ENCODE assay signal across 28 mouse cellular contexts in genomic region chr8:81412707-81413106, GRCm38 (mm10).
DNase-seq lines count a peak whose midpoint lies in the region; ATAC-seq and TF ChIP-seq lines count a peak whose summit lies in the region.
"Had no signal": no experiment of that assay in that cellular context is flagged by ENCODE, and none has a peak within 500 bp of the region (broad histone marks: within the 10 kb centered on the region; RNA-seq: fewer than 3 reads in every experiment).

No protein-coding gene starts in this region.

- H3K4me2 ChIP-seq in forebrain, embryonic 11.5 days (ENCODE audit: low read depth, low read length, severe bottlenecking) = no peak overlapping the region
- no peak overlapping the region for H3K4me2 ChIP-seq in hindbrain, embryonic 11.5 days (replicated peaks; ENCODE audit: low read depth, low read length)
- H3K4me2 ChIP-seq in hindbrain, embryonic 12.5 days (replicated peaks) = no peak overlapping the region
- H3K4me2 ChIP-seq in midbrain, embryonic 11.5 days = no peak overlapping the region
- no peak overlapping the region for H3K4me2 ChIP-seq in midbrain, postnatal 0 days (ENCODE audit: low read depth, low read length, poor library complexity, severe bottlenecking)
- H3K4me2 ChIP-seq: embryonic facial prominence, embryonic 13.5 days; heart, embryonic 13.5 days; hindbrain, embryonic 14.5 days had no signal

- H3K9me3 ChIP-seq in forebrain, embryonic 11.5 days (ENCODE audit: control insufficient read depth, low read length) = no peaks in the 10 kb centered on the region
- H3K9me3 ChIP-seq in forebrain, embryonic 10.5 days = no peaks in the 10 kb centered on the region
- H3K9me3 ChIP-seq in hindbrain, embryonic 11.5 days (ENCODE audit: control insufficient read depth, low read length) = no peaks in the 10 kb centered on the region
- no peaks in the 10 kb centered on the region for H3K9me3 ChIP-seq in hindbrain, embryonic 12.5 days (replicated peaks)
- H3K9me3 ChIP-seq in midbrain, embryonic 11.5 days (ENCODE audit: control insufficient read depth, low read length) = no peaks in the 10 kb centered on the region
- no peaks in the 10 kb centered on the region for H3K9me3 ChIP-seq in midbrain, postnatal 0 days (ENCODE audit: low read length)
- H3K9me3 ChIP-seq: embryonic facial prominence, embryonic 10.5 days; embryonic facial prominence, embryonic 13.5 days; heart, embryonic 10.5 days; heart, embryonic 13.5 days had no signal

- no peak overlapping the region for H3K27ac ChIP-seq in forebrain, embryonic 11.5 days (ENCODE audit: low read depth, low read length)
- H3K27ac ChIP-seq in forebrain, embryonic 10.5 days = no peak overlapping the region
- H3K27ac ChIP-seq in hindbrain, embryonic 11.5 days (ENCODE audit: low read depth, low read length) = no peak overlapping the region
- H3K27ac ChIP-seq in hindbrain, embryonic 12.5 days = no peak overlapping the region
- no peak overlapping the region for H3K27ac ChIP-seq in midbrain, embryonic 11.5 days (ENCODE audit: low read depth, low read length)
- no peak overlapping the region for H3K27ac ChIP-seq in midbrain, postnatal 0 days (ENCODE audit: low read depth, low read length)
- H3K27ac ChIP-seq: embryonic facial prominence, embryonic 10.5 days; embryonic facial prominence, embryonic 13.5 days; heart, adult 2 months; heart, embryonic 10.5 days; heart, embryonic 13.5 days; hindbrain, embryonic 14.5 days had no signal

- WGBS in forebrain, embryonic 11.5 days = 71% methylated on average over 2 of the region's 2 CpGs
- 82% methylated on average over 2 of the region's 2 CpGs for WGBS in forebrain, embryonic 10.5 days
- 54% methylated on average over 2 of the region's 2 CpGs for WGBS in hindbrain, embryonic 11.5 days
- WGBS in hindbrain, embryonic 12.5 days = 46% methylated on average over 2 of the region's 2 CpGs
- 36% methylated on average over 2 of the region's 2 CpGs for WGBS in midbrain, embryonic 11.5 days
- 44% methylated on average over 2 of the region's 2 CpGs for WGBS in midbrain, postnatal 0 days

- no peaks in the 10 kb centered on the region for H3K4me1 ChIP-seq in forebrain, embryonic 11.5 days (replicated peaks; ENCODE audit: control insufficient read depth, insufficient read depth, low read length)
- H3K4me1 ChIP-seq in forebrain, embryonic 10.5 days = peaks cover 6% of the 10 kb centered on the region
- no peaks in the 10 kb centered on the region for H3K4me1 ChIP-seq in hindbrain, embryonic 11.5 days (replicated peaks; ENCODE audit: control insufficient read depth, insufficient read depth, low read length)
- 0 out of 2 replicates have a peak, but pooled peaks cover 5% of the 10 kb centered on the region for H3K4me1 ChIP-seq in hindbrain, embryonic 12.5 days
- peaks cover 7% of the 10 kb centered on the region for H3K4me1 ChIP-seq in midbrain, embryonic 11.5 days (ENCODE audit: control insufficient read depth, insufficient read depth, low read length)
- no peaks in the 10 kb centered on the region for H3K4me1 ChIP-seq in midbrain, postnatal 0 days (ENCODE audit: insufficient read depth, low read length)
- H3K4me1 ChIP-seq: embryonic facial prominence, embryonic 10.5 days; embryonic facial prominence, embryonic 13.5 days; heart, embryonic 10.5 days; heart, embryonic 13.5 days had no signal

- H3K36me3 ChIP-seq in forebrain, embryonic 11.5 days (ENCODE audit: control insufficient read depth, insufficient read depth, low read length) = no peaks in the 10 kb centered on the region
- H3K36me3 ChIP-seq in forebrain, embryonic 10.5 days (replicated peaks) = no peaks in the 10 kb centered on the region
- H3K36me3 ChIP-seq in hindbrain, embryonic 11.5 days (ENCODE audit: control insufficient read depth, insufficient read depth, low read length) = no peaks in the 10 kb centered on the region
- H3K36me3 ChIP-seq in hindbrain, embryonic 12.5 days = no peaks in the 10 kb centered on the region
- no peaks in the 10 kb centered on the region for H3K36me3 ChIP-seq in midbrain, embryonic 11.5 days (ENCODE audit: control insufficient read depth, insufficient read depth, low read length)
- no peaks in the 10 kb centered on the region for H3K36me3 ChIP-seq in midbrain, postnatal 0 days (ENCODE audit: insufficient read depth, low read length)
- H3K36me3 ChIP-seq: embryonic facial prominence, embryonic 10.5 days; embryonic facial prominence, embryonic 13.5 days; heart, embryonic 10.5 days; heart, embryonic 13.5 days had no signal

- H3K27me3 ChIP-seq in forebrain, embryonic 11.5 days (ENCODE audit: control insufficient read depth, insufficient read depth, low read length) = no peaks in the 10 kb centered on the region
- no peaks in the 10 kb centered on the region for H3K27me3 ChIP-seq in forebrain, embryonic 10.5 days (ENCODE audit: poor library complexity, severe bottlenecking)
- H3K27me3 ChIP-seq in hindbrain, embryonic 11.5 days (ENCODE audit: control insufficient read depth, insufficient read depth, low read length) = no peaks in the 10 kb centered on the region
- no peaks in the 10 kb centered on the region for H3K27me3 ChIP-seq in hindbrain, embryonic 12.5 days
- no peaks in the 10 kb centered on the region for H3K27me3 ChIP-seq in midbrain, embryonic 11.5 days (ENCODE audit: control insufficient read depth, insufficient read depth, low read length)
- H3K27me3 ChIP-seq in midbrain, postnatal 0 days (ENCODE audit: insufficient read depth, low read length) = no peaks in the 10 kb centered on the region
- H3K27me3 ChIP-seq: embryonic facial prominence, embryonic 13.5 days; heart, embryonic 13.5 days had no signal

- no peak for DNase-seq in forebrain, embryonic 11.5 days (ENCODE audit: low spot score)
- no peak for DNase-seq in forebrain, embryonic 10.5 days (ENCODE audit: extremely low spot score, low spot score)
- DNase-seq in hindbrain, embryonic 11.5 days (ENCODE audit: low spot score) = peak; percentile 16
- DNase-seq in midbrain, embryonic 11.5 days (ENCODE audit: low spot score, missing footprints) = peak; percentile 90
- DNase-seq in midbrain, postnatal 0 days (ENCODE audit: low spot score) = no peak
- DNase-seq in embryo, embryonic 11 days = peak; percentile 22
- no peak for DNase-seq in layer of hippocampus, adult 9-11 months
- DNase-seq: adrenal gland, postnatal 14 days; cerebellum, adult 11 months; cerebellum, adult 2 months; cerebellum, adult 9-11 months; cerebellum, postnatal 25 days; gastrocnemius, postnatal 10 days; gastrocnemius, postnatal 36 days; heart, adult 2 months; heart, postnatal 14 days; heart, postnatal 4 days had no signal

- TF ChIP-seq CTCF in midbrain, postnatal 0 days (IDR thresholded peaks at IDR 0.05) = no peak

- no peak overlapping the region for H3K4me3 ChIP-seq in forebrain, embryonic 11.5 days (ENCODE audit: low read depth, low read length)
- no peak overlapping the region for H3K4me3 ChIP-seq in forebrain, embryonic 10.5 days
- no peak overlapping the region for H3K4me3 ChIP-seq in hindbrain, embryonic 11.5 days (ENCODE audit: low read depth, low read length)
- H3K4me3 ChIP-seq in hindbrain, embryonic 12.5 days = no peak overlapping the region
- no peak overlapping the region for H3K4me3 ChIP-seq in midbrain, embryonic 11.5 days (ENCODE audit: low read depth, low read length)
- no peak overlapping the region for H3K4me3 ChIP-seq in midbrain, postnatal 0 days (ENCODE audit: low read depth, low read length)
- H3K4me3 ChIP-seq: embryonic facial prominence, embryonic 10.5 days; embryonic facial prominence, embryonic 13.5 days; erythroblast, embryonic 14.5 days; heart, adult 2 months; heart, embryonic 10.5 days; heart, embryonic 13.5 days had no signal

- H3K9ac ChIP-seq in forebrain, embryonic 11.5 days (ENCODE audit: low read length) = no peak overlapping the region
- H3K9ac ChIP-seq in hindbrain, embryonic 11.5 days (ENCODE audit: low read depth, low read length) = no peak overlapping the region
- H3K9ac ChIP-seq in hindbrain, embryonic 12.5 days = no peak overlapping the region
- H3K9ac ChIP-seq in midbrain, embryonic 11.5 days (ENCODE audit: low read length) = no peak overlapping the region
- no peak overlapping the region for H3K9ac ChIP-seq in midbrain, postnatal 0 days (replicated peaks; ENCODE audit: low read length, poor library complexity, severe bottlenecking)
- H3K9ac ChIP-seq: embryonic facial prominence, embryonic 13.5 days; heart, embryonic 13.5 days; hindbrain, embryonic 14.5 days had no signal

- ATAC-seq in forebrain, embryonic 11.5 days (replicated peaks; ENCODE audit: low FRiP score) = 0 out of 2 replicates have a peak, but pooled peaks have one; percentile 51
- peak; percentile 61; the same call in 1 of the 2 replicates for ATAC-seq in hindbrain, embryonic 11.5 days (ENCODE audit: low FRiP score)
- ATAC-seq in hindbrain, embryonic 12.5 days (ENCODE audit: low FRiP score) = no peak
- ATAC-seq in midbrain, embryonic 11.5 days (ENCODE audit: low FRiP score) = peak; percentile 92
- no peak for ATAC-seq in midbrain, postnatal 0 days (ENCODE audit: low FRiP score)
- ATAC-seq: activated CD4-positive, CD25-positive, alpha-beta regulatory T cell, adult 4 months; CD4-positive, CD25-positive, alpha-beta regulatory T cell, adult 4 months; forebrain, embryonic 16.5 days; intestine, postnatal 0 days had no signal

Comparison
In these comparisons a context has a peak if more than half of its experiments do, and no peak if none do; other contexts are left out.
1. ATAC-seq: peak in forebrain, embryonic 11.5 days (single experiment), hindbrain, embryonic 11.5 days (single experiment) and midbrain, embryonic 11.5 days (single experiment); none in hindbrain, embryonic 12.5 days (single experiment) and midbrain, postnatal 0 days (single experiment).
2. DNase-seq: peak in hindbrain, embryonic 11.5 days (single experiment), midbrain, embryonic 11.5 days (single experiment) and embryo, embryonic 11 days (single experiment); none in forebrain, embryonic 11.5 days (single experiment), forebrain, embryonic 10.5 days (single experiment), midbrain, postnatal 0 days (single experiment) and layer of hippocampus, adult 9-11 months (single experiment).